Mouse (Mus musculus) megakaryocyte, embryonic 14.5 days (primary cell): Measurements from ENCODE around the gene Cyp27a1. TPM values are rescaled to one million over a fixed set of nuclear protein-coding genes. Genes with fewer than 3 reads are reported as not detected.

Source experiments
- H3K27me3 ChIP-seq: replicated peaks from 2 replicates; pipeline ENCODE3; 2012; ENCODE audit warnings: inconsistent platforms
- H3K36me3 ChIP-seq: replicated peaks from 2 replicates; pipeline ENCODE3; 2012; ENCODE audit warnings: low read length, inconsistent platforms, mixed read lengths
- H3K4me1 ChIP-seq: 2 replicates; pipeline ENCODE4 v1.6.1; 2012; ENCODE audit warnings: inconsistent platforms
- H3K4me3 ChIP-seq: replicated peaks from 2 replicates; pipeline ENCODE3; 2012; ENCODE audit warnings: moderate library complexity, mild to moderate bottlenecking, inconsistent platforms
- H3K9me3 ChIP-seq: 2 replicates; pipeline ENCODE4 v1.6.1; 2012; ENCODE audit warnings: inconsistent platforms
- FLI1 ChIP-seq: IDR thresholded peaks from 2 replicates; pipeline ENCODE4 v1.6.1; 2012; ENCODE audit warnings: low read length, inconsistent platforms, mixed read lengths
- GATA1 ChIP-seq: IDR thresholded peaks from 3 replicates; pipeline ENCODE4 v1.6.1; 2012; ENCODE audit warnings: mixed read lengths, low read length, inconsistent platforms, borderline replicate concordance
- polyA plus RNA-seq: library from polyadenylated mRNA; stranded (reverse); fragments of >175 nt; gene quantifications from 2 replicates; pipeline ENCODE4 v1.2.3, GENCODE M21; 2012; ENCODE audit warnings: low replicate concordance; ENCODE audit not compliant: insufficient read depth

The Cyp27a1 gene
- 1.7 TPM in 1 of 2 replicates, not detected in the other for polyA plus RNA-seq

DNA sequence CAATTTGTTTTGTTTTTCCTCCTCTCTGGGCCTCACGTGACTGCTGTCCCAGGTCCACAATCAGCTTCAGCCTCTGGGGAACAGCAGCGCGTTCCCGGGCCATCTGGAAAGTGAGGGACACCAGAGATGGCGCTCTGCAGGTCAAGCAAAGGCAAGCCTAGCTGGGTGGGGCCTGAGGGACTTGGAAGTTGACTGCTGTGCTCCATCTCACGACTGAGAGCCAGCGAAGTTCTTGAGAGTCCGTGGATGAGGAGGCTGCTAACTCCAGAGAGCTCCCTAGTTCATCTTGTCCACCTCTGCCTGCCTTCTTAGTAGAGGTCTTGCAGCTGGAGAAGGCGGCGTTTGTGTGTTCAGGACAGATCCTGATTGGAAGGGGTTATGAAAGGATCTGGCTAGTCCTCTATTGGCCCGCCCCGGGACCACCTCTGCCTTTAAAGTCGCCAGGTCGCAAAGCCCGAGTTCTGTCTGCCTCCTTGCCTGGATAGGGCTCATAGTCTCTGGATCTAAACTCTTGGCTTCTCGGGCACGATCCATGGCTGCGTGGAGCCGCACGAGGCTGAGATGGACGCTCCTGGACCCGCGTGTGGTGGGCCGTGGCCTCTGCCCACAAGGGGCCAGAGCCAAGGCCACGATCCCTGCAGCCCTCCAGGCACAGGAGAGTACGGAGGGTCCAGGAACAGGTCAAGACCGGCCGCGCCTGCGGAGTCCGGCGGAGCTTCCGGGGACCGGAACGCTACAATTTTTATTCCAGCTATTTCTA, at the start of gene Cyp27a1:
Gene Cyp27a1, plus strand, starts transcription at position 476 of the 760 bp plus-strand sequence.
- H3K4me1 ChIP-seq: peaks cover 37% of the 10 kb centered on the region
- H3K36me3 ChIP-seq: no peaks in the 10 kb centered on the region
- H3K9me3 ChIP-seq: no peaks in the 10 kb centered on the region
- peak within 1 kb of the TSS; percentile 90 for H3K4me3 ChIP-seq
- TF ChIP-seq GATA1 (no peak), FLI1 (no peak)
- H3K27me3 ChIP-seq: peaks cover 21% of the 10 kb centered on the region

GRCm38 (mm10) chr1:74665153-74665552, 48.2 kb upstream of the Cyp27a1 start:
- TF ChIP-seq GATA1: no peak
- no peak for TF ChIP-seq FLI1

GRCm38 (mm10) chr1:74668371-74668770, 45.0 kb upstream of the Cyp27a1 start:
- no peak overlapping the region for H3K4me3 ChIP-seq
- no peak for TF ChIP-seq GATA1
- peaks cover 33% of the 10 kb centered on the region for H3K36me3 ChIP-seq
- H3K27me3 ChIP-seq: no peaks in the 10 kb centered on the region
- H3K4me1 ChIP-seq: peaks cover 38% of the 10 kb centered on the region
- no peaks in the 10 kb centered on the region for H3K9me3 ChIP-seq

More at GRCm38 (mm10) chr1:74665153-74665552, 48.2 kb upstream of the Cyp27a1 start:
- no peak overlapping the region for H3K4me3 ChIP-seq
- no peaks in the 10 kb centered on the region for H3K9me3 ChIP-seq
- H3K4me1 ChIP-seq: peaks cover 40% of the 10 kb centered on the region
- no peaks in the 10 kb centered on the region for H3K27me3 ChIP-seq
- peaks cover 22% of the 10 kb centered on the region for H3K36me3 ChIP-seq

DNA sequence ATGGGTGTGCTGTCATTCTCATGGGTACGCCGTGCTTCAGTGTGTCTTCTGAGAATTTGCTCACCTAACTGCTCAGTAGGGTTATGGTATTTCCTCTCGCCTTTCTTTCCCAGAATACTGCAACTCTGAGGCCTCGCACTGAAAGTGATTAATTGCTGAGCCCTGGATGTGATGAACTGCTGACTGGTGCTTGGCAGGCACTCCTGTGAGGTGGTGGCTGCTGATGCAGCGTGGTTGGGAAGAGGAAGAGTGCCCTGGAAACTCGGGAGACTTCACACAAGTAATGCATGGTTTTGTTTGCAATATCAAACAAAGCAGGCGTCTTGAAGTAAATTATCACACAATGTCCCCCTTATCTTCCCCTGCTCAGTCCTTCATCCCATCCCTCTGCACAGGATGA, 40.6 kb upstream of the Cyp27a1 start:
- peaks cover 26% of the 10 kb centered on the region for H3K36me3 ChIP-seq
- TF ChIP-seq GATA1 (no peak), FLI1 (no peak)
- peak overlapping the region; percentile 59 for H3K4me3 ChIP-seq
- H3K27me3 ChIP-seq: no peaks in the 10 kb centered on the region
- no peaks in the 10 kb centered on the region for H3K9me3 ChIP-seq
- H3K4me1 ChIP-seq: peaks cover 27% of the 10 kb centered on the region

DNA sequence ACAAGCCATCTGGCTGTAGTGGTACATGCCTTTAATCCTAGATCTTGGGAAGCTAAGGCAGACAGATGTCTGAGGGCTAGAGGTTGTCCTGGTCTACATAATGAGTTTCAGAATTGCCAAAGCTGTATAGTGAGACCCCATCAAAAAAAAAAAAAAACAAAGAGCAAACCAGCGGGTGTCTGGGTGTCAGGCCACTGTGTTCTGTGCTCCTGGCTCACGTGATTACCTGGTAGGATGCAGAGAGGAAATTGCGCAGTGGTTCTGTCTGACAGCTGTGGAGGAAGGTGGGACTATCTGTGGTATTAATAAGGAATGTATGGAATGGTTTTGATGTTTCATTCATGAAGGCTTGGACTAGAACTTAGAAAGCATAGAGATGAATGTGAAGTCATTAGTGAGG, 36.5 kb upstream of the Cyp27a1 start:
- Histone ChIP-seq H3K27me3 (no peaks in the 10 kb centered on the region), H3K4me3 (no peak overlapping the region), H3K9me3 (no peaks in the 10 kb centered on the region), H3K4me1 (peaks cover 30% of the 10 kb centered on the region), H3K36me3 (peaks cover 50% of the 10 kb centered on the region)
- no peak for TF ChIP-seq GATA1
- TF ChIP-seq FLI1: no peak

GRCm38 (mm10) chr1:74677843-74678242, 35.5 kb upstream of the Cyp27a1 start:
- Histone ChIP-seq H3K36me3 (peaks cover 50% of the 10 kb centered on the region), H3K27me3 (no peaks in the 10 kb centered on the region)

GRCm38 (mm10) chr1:74687131-74687530, 26.2 kb upstream of the Cyp27a1 start:
- H3K4me3 ChIP-seq: no peak overlapping the region
- no peaks in the 10 kb centered on the region for H3K27me3 ChIP-seq
- TF ChIP-seq GATA1 (no peak), FLI1 (no peak)
- no peaks in the 10 kb centered on the region for H3K9me3 ChIP-seq
- H3K36me3 ChIP-seq: peaks cover 92% of the 10 kb centered on the region
- H3K4me1 ChIP-seq: 0 out of 2 replicates have a peak, but pooled peaks cover 6% of the 10 kb centered on the region

More at GRCm38 (mm10) chr1:74677843-74678242, 35.5 kb upstream of the Cyp27a1 start:
- H3K4me3 ChIP-seq: no peak overlapping the region
- no peak for TF ChIP-seq FLI1
- no peak for TF ChIP-seq GATA1
- H3K9me3 ChIP-seq: no peaks in the 10 kb centered on the region
- H3K4me1 ChIP-seq: peaks cover 21% of the 10 kb centered on the region

- Histone ChIP-seq H3K27me3 (no peaks in the 10 kb centered on the region), H3K4me1 (peaks cover 11% of the 10 kb centered on the region), H3K36me3 (peaks cover 87% of the 10 kb centered on the region), H3K9me3 (no peaks in the 10 kb centered on the region), H3K4me3 (no peak overlapping the region)
- TF ChIP-seq FLI1: no peak
- no peak for TF ChIP-seq GATA1
These were observed 19.3 kb upstream of the Cyp27a1 start for GRCm38 (mm10) chr1:74693891-74694583.

DNA sequence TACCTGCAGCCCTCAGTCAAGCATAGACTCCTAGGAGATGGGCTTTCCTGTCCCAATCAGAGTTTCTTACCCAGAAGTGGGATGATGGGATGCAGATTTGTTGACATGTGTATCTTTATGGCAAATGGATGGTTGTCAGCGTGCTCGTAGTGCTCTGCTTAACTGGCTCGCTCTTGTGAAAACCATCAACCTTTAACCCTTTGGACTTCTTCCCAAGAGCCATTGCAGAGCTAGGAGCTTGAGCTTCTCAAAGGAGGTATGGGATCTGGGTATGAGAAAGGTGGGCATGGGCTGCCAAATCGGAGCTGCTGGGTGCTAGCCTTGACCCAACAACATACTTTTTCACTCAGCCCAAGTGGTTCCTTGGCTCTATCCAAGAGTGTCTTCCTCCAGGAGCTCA, 17.5 kb upstream of the Cyp27a1 start:
- Histone ChIP-seq H3K27me3 (no peaks in the 10 kb centered on the region), H3K4me3 (no peak overlapping the region), H3K4me1 (peaks cover 13% of the 10 kb centered on the region), H3K36me3 (peaks cover 86% of the 10 kb centered on the region), H3K9me3 (no peaks in the 10 kb centered on the region)
- TF ChIP-seq FLI1 (no peak), GATA1 (no peak)

- Histone ChIP-seq H3K27me3 (no peaks in the 10 kb centered on the region), H3K4me1 (peaks cover 13% of the 10 kb centered on the region), H3K36me3 (peaks cover 73% of the 10 kb centered on the region), H3K9me3 (no peaks in the 10 kb centered on the region), H3K4me3 (no peak overlapping the region)
- TF ChIP-seq GATA1: no peak
- TF ChIP-seq FLI1: no peak
These were observed 16.0 kb upstream of the Cyp27a1 start for GRCm38 (mm10) chr1:74697416-74697815.
